Mouse (Mus musculus) frontal cortex, postnatal 36 days (tissue): ENCODE measurements around the gene Olfr1507.

ENCODE experiments used
- DNase-seq, 2 experiments: peaks; one replicate each; pipeline ENCODE4 v3.0.0; 2022; ENCODE audit warnings: low spot score in 2 of 2

The Olfr1507 gene

DNA sequence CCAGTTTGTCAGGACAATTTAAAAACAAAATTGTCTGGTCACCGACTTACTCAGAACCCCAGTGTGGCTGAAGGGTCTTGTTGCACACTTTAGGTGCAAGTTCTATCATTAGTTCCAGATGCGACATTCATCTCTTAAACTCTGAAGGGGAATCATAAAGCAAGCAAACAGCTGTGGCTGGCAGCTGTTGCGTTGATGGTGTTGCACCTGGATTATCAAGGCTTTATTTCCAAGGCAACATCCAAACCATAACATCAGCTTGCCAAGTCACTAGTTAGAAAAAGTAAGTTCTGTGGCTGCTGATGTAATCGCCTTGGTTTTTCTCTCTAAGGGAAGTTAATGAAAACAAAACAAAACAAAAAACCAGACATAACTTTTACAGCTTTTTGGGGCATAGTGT is at the start of gene Olfr1507:
Gene Olfr1507 (minus strand): TSS at position 234 of the 400 bp plus-strand sequence.
- DNase-seq = no peak

DNA sequence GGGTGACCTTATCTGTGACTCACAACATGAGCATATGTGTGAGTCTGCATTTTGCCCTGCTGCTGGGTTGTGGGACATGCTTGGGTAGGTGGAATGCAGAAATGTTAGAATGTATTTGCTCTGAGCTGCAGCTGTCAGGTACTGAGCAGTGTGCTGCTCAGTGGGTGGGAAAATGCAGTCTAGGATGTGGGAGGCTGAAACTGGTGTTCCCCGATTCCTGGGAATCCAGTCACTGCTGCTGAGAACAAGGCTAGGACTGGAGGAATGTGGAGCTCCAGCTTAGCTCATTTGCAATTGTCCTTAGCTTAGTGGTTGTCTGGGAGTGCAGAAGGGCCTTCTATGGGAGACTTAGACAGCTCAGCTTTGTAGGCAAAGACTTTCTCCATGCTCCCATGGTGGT is 37.8 kb upstream of the Olfr1507 start:
- peak; percentile 5 to 11 for DNase-seq

- no peak for DNase-seq
Observed at GRCm38 (mm10) chr14:52524952-52525351, 29.4 kb upstream of the Olfr1507 start.

DNA sequence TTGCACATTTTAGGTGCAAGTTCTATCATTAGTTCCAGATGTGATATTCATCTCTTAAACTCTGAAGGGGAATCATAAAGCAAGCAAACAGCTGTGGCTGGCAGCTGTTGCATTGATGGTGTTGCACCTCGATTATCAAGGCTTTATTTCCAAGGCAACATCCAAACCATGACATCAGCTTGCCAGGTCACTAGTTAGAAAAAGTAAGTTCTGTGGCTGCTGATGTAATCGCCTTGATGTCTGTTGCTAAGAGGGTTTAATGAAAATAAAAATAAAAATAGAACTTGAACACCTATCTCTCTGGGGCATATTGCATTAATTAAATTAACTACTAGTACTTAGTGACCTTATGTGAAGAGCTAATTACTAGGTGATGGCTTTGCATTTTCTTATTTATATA is 28.2 kb downstream of the Olfr1507 start, which contains the start of gene Olfr1508:
Gene Olfr1508 (minus strand): TSS at position 101 of the 400 bp plus-strand sequence.
- DNase-seq = no peak

GRCm38 (mm10) chr14:52465738-52466137 is 29.8 kb downstream of the Olfr1507 start:
- DNase-seq = no peak

- no peak for DNase-seq
Observed at GRCm38 (mm10) chr14:52461928-52462327, 33.6 kb downstream of the Olfr1507 start.

- no peak for DNase-seq
Observed at GRCm38 (mm10) chr14:52451138-52451537, 44.4 kb downstream of the Olfr1507 start.

DNA sequence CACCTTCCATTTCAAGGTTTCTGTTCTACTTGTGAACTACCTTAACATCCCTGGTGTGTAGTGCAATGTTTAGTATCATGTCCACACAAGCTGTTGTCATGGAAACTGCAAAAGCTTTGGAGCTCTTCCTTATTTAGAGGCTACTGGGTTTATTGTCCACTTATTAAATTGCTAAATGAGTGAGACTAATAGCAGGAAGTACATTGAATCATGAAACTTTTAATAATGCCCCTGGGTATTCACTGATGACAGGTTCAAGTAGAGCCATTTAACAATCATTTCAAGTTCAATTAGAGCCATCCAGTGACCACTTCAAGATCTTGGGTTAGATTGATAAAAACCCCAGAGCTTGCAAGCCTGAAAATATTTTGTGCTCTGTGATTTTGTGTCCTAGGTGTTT is 52.9 kb downstream of the Olfr1507 start, which contains the start of gene Olfr1509:
Gene Olfr1509 (plus strand): TSS at position 301 of the 400 bp plus-strand sequence.
- no peak for DNase-seq
